Mouse (Mus musculus): ENCODE data around the gene Sh2b2. TPM values are rescaled to one million over a fixed set of nuclear protein-coding genes. Genes with fewer than 3 reads are reported as not detected.

Gene Sh2b2
- polyA plus RNA-seq, 1 experiment: 9.6 TPM

- Histone ChIP-seq H3ac (ENCODE audit: control insufficient read depth, insufficient read length, low read depth) (no peak overlapping the region), H3K79me2 (ENCODE audit: control insufficient read depth, insufficient read depth) (no peaks in the 10 kb centered on the region), H3K27me3 (ENCODE audit: control insufficient read depth, insufficient read depth, insufficient read length) (no peaks in the 10 kb centered on the region), H3K4me3 (ENCODE audit: insufficient read depth, poor library complexity, severe bottlenecking) (no peak overlapping the region), H3K36me3 (ENCODE audit: control insufficient read depth, insufficient read depth) (no peaks in the 10 kb centered on the region), H3K79me3 (ENCODE audit: low read depth) (peaks cover 2% of the 10 kb centered on the region)
- no peak for TF ChIP-seq MAX (IDR thresholded peaks at IDR 0.05)
- TF ChIP-seq MYOD1 (IDR thresholded peaks at IDR 0.05; ENCODE audit: control insufficient read depth, insufficient read length, low read depth): no peak
- no peak for TF ChIP-seq CEBPB (IDR thresholded peaks at IDR 0.05; ENCODE audit: low read depth)
- no peak for TF ChIP-seq USF1 (IDR thresholded peaks at IDR 0.05; ENCODE audit: low read depth)
- TF ChIP-seq MYOG (IDR thresholded peaks at IDR 0.05; ENCODE audit: control insufficient read depth, extremely low read depth, insufficient read length): no peak
- TF ChIP-seq FOSL1 (IDR thresholded peaks at IDR 0.05; ENCODE audit: insufficient read depth, low read length, poor library complexity, severe bottlenecking): no peak
- no peak for TF ChIP-seq CTCF (IDR thresholded peaks at IDR 0.05; ENCODE audit: control insufficient read depth, insufficient read depth, insufficient read length)
Measured at GRCm38 (mm10) chr5:136237607-136238006, 8.7 kb downstream of the Sh2b2 start.

GRCm38 (mm10) chr5:136236611-136237010, 9.7 kb downstream of the Sh2b2 start:
- Histone ChIP-seq H3K4me3 (ENCODE audit: insufficient read depth, poor library complexity, severe bottlenecking) (no peak overlapping the region), H3K36me3 (ENCODE audit: control insufficient read depth, insufficient read depth) (no peaks in the 10 kb centered on the region)
- no peak for TF ChIP-seq MYOD1 (IDR thresholded peaks at IDR 0.05; ENCODE audit: control insufficient read depth, insufficient read length, low read depth)
- no peak for TF ChIP-seq MAX (IDR thresholded peaks at IDR 0.05)
- TF ChIP-seq MYOG (IDR thresholded peaks at IDR 0.05; ENCODE audit: control insufficient read depth, extremely low read depth, insufficient read length): no peak
- TF ChIP-seq CEBPB (IDR thresholded peaks at IDR 0.05; ENCODE audit: low read depth): no peak

GRCm38 (mm10) chr5:136230348-136231035, 15.9 kb downstream of the Sh2b2 start:
- Histone ChIP-seq H3ac (ENCODE audit: control insufficient read depth, insufficient read length, low read depth) (no peak overlapping the region), H3K4me3 (ENCODE audit: insufficient read depth, poor library complexity, severe bottlenecking) (no peak overlapping the region), H3K79me2 (ENCODE audit: control insufficient read depth, insufficient read depth) (no peaks in the 10 kb centered on the region), H3K79me3 (ENCODE audit: low read depth) (no peaks in the 10 kb centered on the region), H3K27me3 (ENCODE audit: control insufficient read depth, insufficient read depth, insufficient read length) (no peaks in the 10 kb centered on the region), H3K36me3 (ENCODE audit: control insufficient read depth, insufficient read depth) (no peaks in the 10 kb centered on the region)
- TF ChIP-seq MYOD1 (IDR thresholded peaks at IDR 0.05; ENCODE audit: control insufficient read depth, insufficient read length, low read depth) (peak; percentile 94), FOSL1 (IDR thresholded peaks at IDR 0.05; ENCODE audit: insufficient read depth, low read length, poor library complexity, severe bottlenecking) (no peak), CEBPB (IDR thresholded peaks at IDR 0.05; ENCODE audit: low read depth) (no peak)

More at GRCm38 (mm10) chr5:136236611-136237010, 9.7 kb downstream of the Sh2b2 start:
- Histone ChIP-seq H3K27me3 (ENCODE audit: control insufficient read depth, insufficient read depth, insufficient read length) (no peaks in the 10 kb centered on the region), H3K79me3 (ENCODE audit: low read depth) (no peaks in the 10 kb centered on the region), H3K79me2 (ENCODE audit: control insufficient read depth, insufficient read depth) (no peaks in the 10 kb centered on the region), H3ac (ENCODE audit: control insufficient read depth, insufficient read length, low read depth) (no peak overlapping the region)

- TF ChIP-seq MYOD1 (IDR thresholded peaks at IDR 0.05; ENCODE audit: control insufficient read depth, insufficient read length, low read depth) (no peak), MAX (IDR thresholded peaks at IDR 0.05) (no peak), FOSL1 (IDR thresholded peaks at IDR 0.05; ENCODE audit: insufficient read depth, low read length, poor library complexity, severe bottlenecking) (no peak), USF1 (IDR thresholded peaks at IDR 0.05; ENCODE audit: low read depth) (no peak), CTCF (IDR thresholded peaks at IDR 0.05; ENCODE audit: control insufficient read depth, insufficient read depth, insufficient read length) (no peak), MYOG (IDR thresholded peaks at IDR 0.05; ENCODE audit: control insufficient read depth, extremely low read depth, insufficient read length) (no peak), CEBPB (IDR thresholded peaks at IDR 0.05; ENCODE audit: low read depth) (no peak)
- H3ac ChIP-seq (ENCODE audit: control insufficient read depth, insufficient read length, low read depth): no peak overlapping the region
- H3K36me3 ChIP-seq (ENCODE audit: control insufficient read depth, insufficient read depth): no peaks in the 10 kb centered on the region
- no peaks in the 10 kb centered on the region for H3K79me3 ChIP-seq (ENCODE audit: low read depth)
- H3K27me3 ChIP-seq (ENCODE audit: control insufficient read depth, insufficient read depth, insufficient read length): no peaks in the 10 kb centered on the region
- no peaks in the 10 kb centered on the region for H3K79me2 ChIP-seq (ENCODE audit: control insufficient read depth, insufficient read depth)
- H3K4me3 ChIP-seq (ENCODE audit: insufficient read depth, poor library complexity, severe bottlenecking): no peak overlapping the region
Measured at GRCm38 (mm10) chr5:136226246-136226876, 20.0 kb downstream of the Sh2b2 start.

- no peaks in the 10 kb centered on the region for H3K36me3 ChIP-seq (ENCODE audit: control insufficient read depth, insufficient read depth)
- H3K79me2 ChIP-seq (ENCODE audit: control insufficient read depth, insufficient read depth): no peaks in the 10 kb centered on the region
- no peaks in the 10 kb centered on the region for H3K79me3 ChIP-seq (ENCODE audit: low read depth)
- TF ChIP-seq FOSL1 (IDR thresholded peaks at IDR 0.05; ENCODE audit: insufficient read depth, low read length, poor library complexity, severe bottlenecking): no peak
- no peak for TF ChIP-seq MAX (IDR thresholded peaks at IDR 0.05)
- no peak for TF ChIP-seq MYOD1 (IDR thresholded peaks at IDR 0.05; ENCODE audit: control insufficient read depth, insufficient read length, low read depth)
- TF ChIP-seq MYOG (IDR thresholded peaks at IDR 0.05; ENCODE audit: control insufficient read depth, extremely low read depth, insufficient read length): no peak
- no peak for TF ChIP-seq USF1 (IDR thresholded peaks at IDR 0.05; ENCODE audit: low read depth)
- TF ChIP-seq CEBPB (IDR thresholded peaks at IDR 0.05; ENCODE audit: low read depth): no peak
- TF ChIP-seq CTCF (IDR thresholded peaks at IDR 0.05; ENCODE audit: control insufficient read depth, insufficient read depth, insufficient read length): no peak
- H3ac ChIP-seq (ENCODE audit: control insufficient read depth, insufficient read length, low read depth): no peak overlapping the region
- H3K27me3 ChIP-seq (ENCODE audit: control insufficient read depth, insufficient read depth, insufficient read length): no peaks in the 10 kb centered on the region
- no peak overlapping the region for H3K4me3 ChIP-seq (ENCODE audit: insufficient read depth, poor library complexity, severe bottlenecking)
Measured at GRCm38 (mm10) chr5:136218585-136218984, 27.8 kb downstream of the Sh2b2 start.

Data from C2C12 (cell line).